In genomic region chr3:122877543-122877942, GRCm38 (mm10) we compare ENCODE assay signal across 24 mouse cellular contexts. TPM values are rescaled to one million over a fixed set of nuclear protein-coding genes. Genes with fewer than 3 reads are reported as not detected.
"Had no signal": no experiment of that assay in that cellular context is flagged by ENCODE, and none has a peak within 500 bp of the region (broad histone marks: within the 10 kb centered on the region; RNA-seq: fewer than 3 reads in every experiment).

No protein-coding gene starts in this region.

- H3K27me3 ChIP-seq: liver, embryonic 15.5 days; lung, embryonic 15.5 days; midbrain, embryonic 13.5 days; midbrain, embryonic 15.5 days; neural tube, embryonic 12.5 days had no signal

- H3K27ac ChIP-seq: liver, embryonic 15.5 days; lung, embryonic 15.5 days; macrophage; midbrain, embryonic 13.5 days; midbrain, embryonic 15.5 days; neural tube, embryonic 12.5 days had no signal

- ATAC-seq: liver, postnatal 0 days; lung, postnatal 0 days; midbrain, embryonic 13.5 days; midbrain, embryonic 15.5 days had no signal

- H3K4me1 ChIP-seq: liver, embryonic 15.5 days; lung, embryonic 15.5 days; megakaryocyte, embryonic 14.5 days; midbrain, embryonic 13.5 days; midbrain, embryonic 15.5 days; neural tube, embryonic 12.5 days had no signal

- H3K9ac ChIP-seq: liver, embryonic 15.5 days; liver, postnatal 0 days; lung, embryonic 15.5 days; midbrain, embryonic 13.5 days; midbrain, embryonic 15.5 days; neural tube, embryonic 12.5 days had no signal

- H3K9me3 ChIP-seq: liver, embryonic 15.5 days; lung, embryonic 15.5 days; megakaryocyte, embryonic 14.5 days; midbrain, embryonic 13.5 days; midbrain, embryonic 15.5 days; neural tube, embryonic 12.5 days had no signal

- H3K4me2 ChIP-seq: liver, embryonic 15.5 days; lung, embryonic 15.5 days; midbrain, embryonic 11.5 days; midbrain, embryonic 13.5 days; midbrain, embryonic 15.5 days; neural tube, embryonic 12.5 days had no signal

- H3K4me3 ChIP-seq: liver, embryonic 15.5 days; lung, embryonic 15.5 days; megakaryocyte, embryonic 14.5 days; midbrain, embryonic 13.5 days; midbrain, embryonic 15.5 days; neural tube, embryonic 12.5 days had no signal

- DNase-seq: liver, postnatal 0 days; lung, adult 2 months; lung, postnatal 14 days; lung, postnatal 36 days; right cerebral cortex, postnatal 14 days; thymus, adult 18-20 months; thymus, postnatal 14 days; thymus, postnatal 36 days had no signal

- H3K36me3 ChIP-seq: liver, embryonic 15.5 days; lung, embryonic 15.5 days; midbrain, embryonic 13.5 days; midbrain, embryonic 15.5 days; neural tube, embryonic 12.5 days had no signal

RNA-seq across cellular contexts. Expression of gene Fabp2, which starts 17.3 kb away (rescaled TPM):
- total RNA-seq: megakaryocyte progenitor cell, adult 5-6 weeks; midbrain, postnatal 0 days; monocyte, adult 5-6 weeks; neutrophil, adult 5-6 weeks had no signal
- polyA plus RNA-seq: lung, adult 2 months; macrophage; midbrain, embryonic 11.5 days; midbrain, embryonic 13.5 days; midbrain, postnatal 0 days; neural tube, embryonic 12.5 days; neural tube, embryonic 14.5 days; spleen, adult 2 months had no signal

RNA-seq across cellular contexts. Expression of gene Gm10959, which starts 41.6 kb away (rescaled TPM):
- total RNA-seq: megakaryocyte progenitor cell, adult 5-6 weeks; midbrain, postnatal 0 days; monocyte, adult 5-6 weeks; neutrophil, adult 5-6 weeks had no signal
- polyA plus RNA-seq: liver, embryonic 15.5 days; liver, postnatal 0 days; lung, adult 2 months; lung, embryonic 15.5 days; lung, postnatal 0 days; macrophage; midbrain, embryonic 11.5 days; midbrain, embryonic 13.5 days; midbrain, embryonic 15.5 days; midbrain, postnatal 0 days; neural tube, embryonic 12.5 days; neural tube, embryonic 14.5 days; spleen, adult 2 months; thymus, postnatal 0 days had no signal
